Mouse (Mus musculus): ENCODE results near the gene Actbl2. TPM values are rescaled to one million over a fixed set of nuclear protein-coding genes. Genes with fewer than 3 reads are reported as not detected.

Actbl2 gene
- polyA plus RNA-seq, 1 experiment from 2014 or later = not detected

- no peak for DNase-seq (ENCODE audit: low spot score)
- H3K9ac ChIP-seq (ENCODE audit: low read length) = no peak overlapping the region
- H3K9me3 ChIP-seq (ENCODE audit: control insufficient read depth, low read length) = no peaks in the 10 kb centered on the region
- H3K36me3 ChIP-seq (ENCODE audit: control insufficient read depth, insufficient read depth, low read length) = no peaks in the 10 kb centered on the region
- no peaks in the 10 kb centered on the region for H3K4me1 ChIP-seq (replicated peaks; ENCODE audit: control insufficient read depth, insufficient read depth, low read length)
- H3K27ac ChIP-seq (ENCODE audit: low read depth, low read length) = no peak overlapping the region
- H3K4me2 ChIP-seq (ENCODE audit: low read depth, low read length, severe bottlenecking) = no peak overlapping the region
- H3K27me3 ChIP-seq (ENCODE audit: control insufficient read depth, insufficient read depth, low read length) = no peaks in the 10 kb centered on the region
- no peak overlapping the region for H3K4me3 ChIP-seq (ENCODE audit: low read depth, low read length)
- ATAC-seq (replicated peaks; ENCODE audit: low FRiP score) = no peak
- 89% methylated on average over 3 of the region's 3 CpGs for WGBS
Observed at GRCm38 (mm10) chr13:111263758-111264157, 8.9 kb downstream of the Actbl2 start.

- Histone ChIP-seq H3K9me3 (ENCODE audit: control insufficient read depth, low read length) (no peaks in the 10 kb centered on the region), H3K4me2 (ENCODE audit: low read depth, low read length, severe bottlenecking) (no peak overlapping the region), H3K4me3 (ENCODE audit: low read depth, low read length) (no peak overlapping the region), H3K27me3 (ENCODE audit: control insufficient read depth, insufficient read depth, low read length) (no peaks in the 10 kb centered on the region), H3K9ac (ENCODE audit: low read length) (no peak overlapping the region), H3K27ac (ENCODE audit: low read depth, low read length) (no peak overlapping the region), H3K36me3 (ENCODE audit: control insufficient read depth, insufficient read depth, low read length) (no peaks in the 10 kb centered on the region), H3K4me1 (replicated peaks; ENCODE audit: control insufficient read depth, insufficient read depth, low read length) (no peaks in the 10 kb centered on the region)
- 57% methylated on average over 4 of the region's 4 CpGs for WGBS
- ATAC-seq (replicated peaks; ENCODE audit: low FRiP score) (no peak), DNase-seq (ENCODE audit: low spot score) (no peak)
Observed at GRCm38 (mm10) chr13:111265231-111266000, 10.6 kb downstream of the Actbl2 start.

- no peaks in the 10 kb centered on the region for H3K9me3 ChIP-seq (ENCODE audit: control insufficient read depth, low read length)
- no peak for DNase-seq (ENCODE audit: low spot score)
- WGBS = 73% methylated on average over 5 of the region's 5 CpGs
Observed at GRCm38 (mm10) chr13:111266855-111267254, 12.0 kb downstream of the Actbl2 start.

GRCm38 (mm10) chr13:111268992-111269391 is 14.2 kb downstream of the Actbl2 start:
- 91% methylated on average over 5 of the region's 5 CpGs for WGBS

More at GRCm38 (mm10) chr13:111266855-111267254, 12.0 kb downstream of the Actbl2 start:
- Histone ChIP-seq H3K4me1 (replicated peaks; ENCODE audit: control insufficient read depth, insufficient read depth, low read length) (no peaks in the 10 kb centered on the region), H3K27ac (ENCODE audit: low read depth, low read length) (no peak overlapping the region), H3K4me3 (ENCODE audit: low read depth, low read length) (no peak overlapping the region), H3K36me3 (ENCODE audit: control insufficient read depth, insufficient read depth, low read length) (no peaks in the 10 kb centered on the region), H3K4me2 (ENCODE audit: low read depth, low read length, severe bottlenecking) (no peak overlapping the region), H3K27me3 (ENCODE audit: control insufficient read depth, insufficient read depth, low read length) (no peaks in the 10 kb centered on the region), H3K9ac (ENCODE audit: low read length) (no peak overlapping the region)
- ATAC-seq (replicated peaks; ENCODE audit: low FRiP score) = no peak

GRCm38 (mm10) chr13:111269789-111270335 is 15.0 kb downstream of the Actbl2 start:
- Histone ChIP-seq H3K4me3 (ENCODE audit: low read depth, low read length) (no peak overlapping the region), H3K4me2 (ENCODE audit: low read depth, low read length, severe bottlenecking) (no peak overlapping the region), H3K9me3 (ENCODE audit: control insufficient read depth, low read length) (no peaks in the 10 kb centered on the region), H3K27ac (ENCODE audit: low read depth, low read length) (no peak overlapping the region), H3K36me3 (ENCODE audit: control insufficient read depth, insufficient read depth, low read length) (no peaks in the 10 kb centered on the region), H3K4me1 (replicated peaks; ENCODE audit: control insufficient read depth, insufficient read depth, low read length) (no peaks in the 10 kb centered on the region), H3K27me3 (ENCODE audit: control insufficient read depth, insufficient read depth, low read length) (no peaks in the 10 kb centered on the region), H3K9ac (ENCODE audit: low read length) (no peak overlapping the region)
- ATAC-seq (replicated peaks; ENCODE audit: low FRiP score) = no peak
- no peak for DNase-seq (ENCODE audit: low spot score)
- WGBS = 87% methylated on average over 13 of the region's 13 CpGs

More at GRCm38 (mm10) chr13:111268992-111269391, 14.2 kb downstream of the Actbl2 start:
- Histone ChIP-seq H3K9me3 (ENCODE audit: control insufficient read depth, low read length) (no peaks in the 10 kb centered on the region), H3K4me1 (replicated peaks; ENCODE audit: control insufficient read depth, insufficient read depth, low read length) (no peaks in the 10 kb centered on the region), H3K4me3 (ENCODE audit: low read depth, low read length) (no peak overlapping the region), H3K36me3 (ENCODE audit: control insufficient read depth, insufficient read depth, low read length) (no peaks in the 10 kb centered on the region), H3K9ac (ENCODE audit: low read length) (no peak overlapping the region), H3K4me2 (ENCODE audit: low read depth, low read length, severe bottlenecking) (no peak overlapping the region), H3K27ac (ENCODE audit: low read depth, low read length) (no peak overlapping the region), H3K27me3 (ENCODE audit: control insufficient read depth, insufficient read depth, low read length) (no peaks in the 10 kb centered on the region)
- no peak for DNase-seq (ENCODE audit: low spot score)
- no peak for ATAC-seq (replicated peaks; ENCODE audit: low FRiP score)

GRCm38 (mm10) chr13:111271868-111272267 is 17.1 kb downstream of the Actbl2 start:
- Histone ChIP-seq H3K4me2 (ENCODE audit: low read depth, low read length, severe bottlenecking) (no peak overlapping the region), H3K27ac (ENCODE audit: low read depth, low read length) (no peak overlapping the region), H3K9me3 (ENCODE audit: control insufficient read depth, low read length) (no peaks in the 10 kb centered on the region), H3K27me3 (ENCODE audit: control insufficient read depth, insufficient read depth, low read length) (no peaks in the 10 kb centered on the region), H3K36me3 (ENCODE audit: control insufficient read depth, insufficient read depth, low read length) (no peaks in the 10 kb centered on the region), H3K4me1 (replicated peaks; ENCODE audit: control insufficient read depth, insufficient read depth, low read length) (no peaks in the 10 kb centered on the region), H3K4me3 (ENCODE audit: low read depth, low read length) (no peak overlapping the region), H3K9ac (ENCODE audit: low read length) (no peak overlapping the region)
- no peak for ATAC-seq (replicated peaks; ENCODE audit: low FRiP score)
- 75% methylated on average over 8 of the region's 8 CpGs for WGBS
- no peak for DNase-seq (ENCODE audit: low spot score)

GRCm38 (mm10) chr13:111286461-111287385 is 31.9 kb downstream of the Actbl2 start:
- Histone ChIP-seq H3K9me3 (ENCODE audit: control insufficient read depth, low read length) (no peaks in the 10 kb centered on the region; the same call in 1 of the 2 replicates), H3K27me3 (ENCODE audit: control insufficient read depth, insufficient read depth, low read length) (no peaks in the 10 kb centered on the region), H3K4me1 (replicated peaks; ENCODE audit: control insufficient read depth, insufficient read depth, low read length) (no peaks in the 10 kb centered on the region), H3K4me2 (ENCODE audit: low read depth, low read length, severe bottlenecking) (no peak overlapping the region), H3K4me3 (ENCODE audit: low read depth, low read length) (no peak overlapping the region), H3K36me3 (ENCODE audit: control insufficient read depth, insufficient read depth, low read length) (no peaks in the 10 kb centered on the region), H3K9ac (ENCODE audit: low read length) (no peak overlapping the region), H3K27ac (ENCODE audit: low read depth, low read length) (no peak overlapping the region)
- 95% methylated on average over 10 of the region's 10 CpGs for WGBS
- DNase-seq (ENCODE audit: low spot score) (no peak), ATAC-seq (replicated peaks; ENCODE audit: low FRiP score) (no peak)

GRCm38 (mm10) chr13:111291161-111291957 is 36.5 kb downstream of the Actbl2 start:
- Histone ChIP-seq H3K4me1 (replicated peaks; ENCODE audit: control insufficient read depth, insufficient read depth, low read length) (no peaks in the 10 kb centered on the region), H3K27ac (ENCODE audit: low read depth, low read length) (no peak overlapping the region), H3K27me3 (ENCODE audit: control insufficient read depth, insufficient read depth, low read length) (no peaks in the 10 kb centered on the region), H3K9me3 (ENCODE audit: control insufficient read depth, low read length) (no peaks in the 10 kb centered on the region), H3K4me3 (ENCODE audit: low read depth, low read length) (no peak overlapping the region), H3K36me3 (ENCODE audit: control insufficient read depth, insufficient read depth, low read length) (no peaks in the 10 kb centered on the region), H3K4me2 (ENCODE audit: low read depth, low read length, severe bottlenecking) (no peak overlapping the region), H3K9ac (ENCODE audit: low read length) (no peak overlapping the region)
- ATAC-seq (replicated peaks; ENCODE audit: low FRiP score) (no peak), DNase-seq (ENCODE audit: low spot score) (no peak)
- 85% methylated on average over 17 of the region's 17 CpGs for WGBS
